Mouse (Mus musculus) inflammation-experienced regulatory T-cells (primary cell): ENCODE measurements around the gene Gm21891. TPM values are rescaled to one million over a fixed set of nuclear protein-coding genes. Genes with fewer than 3 reads are reported as not detected.

Source experiments
- polyA plus RNA-seq, 2 experiments: library from polyadenylated mRNA; unstranded; fragments of 100-300 nt; shearing (Covaris generic); gene quantifications; one replicate each; pipeline ENCODE4 v1.2.1; 2017

The Gm21891 gene
- polyA plus RNA-seq = not detected

GRCm38 (mm10) chrY:13133392-13133791 is at the start of gene Gm21891:
Gene Gm21891, minus strand, starts transcription at chrY:13133492.

GRCm38 (mm10) chrY:13161668-13162067 is 28.4 kb upstream of the Gm21891 start, which contains the start of gene Gm21425:
Gene Gm21425, plus strand, starts transcription at chrY:13161968.

Other genes with a start within 250 kb of the Gm21891 start
- not detected for gene Gm20807, start 90.6 kb downstream of the Gm21891 start, polyA plus RNA-seq
- gene Gm21425, start 28.5 kb upstream of the Gm21891 start, polyA plus RNA-seq = not detected
- not detected for gene Gm21828, start 90.4 kb upstream of the Gm21891 start, polyA plus RNA-seq
- not detected for gene Gm21440, start 118.9 kb upstream of the Gm21891 start, polyA plus RNA-seq
- not detected for gene Gm21454, start 119.0 kb upstream of the Gm21891 start, polyA plus RNA-seq
- not detected for gene Gm21725, start 215.6 kb upstream of the Gm21891 start, polyA plus RNA-seq